Mouse (Mus musculus) liver, adult 2 months (tissue): Measurements from ENCODE around the gene Papola.

Experiments used
- CTCF ChIP-seq: fragments of 200-500 bp; IDR thresholded peaks from 2 replicates; pipeline ENCODE4 v1.5.1; 2011; ENCODE audit warnings: low read depth, low read length, control low read depth
- POLR2A ChIP-seq: fragments of 200-500 bp; IDR thresholded peaks from 2 replicates; pipeline ENCODE4 v1.6.1; 2011; ENCODE audit warnings: low read length, control low read depth; ENCODE audit not compliant: insufficient read depth; ENCODE audit errors: extremely low read depth

DNA sequence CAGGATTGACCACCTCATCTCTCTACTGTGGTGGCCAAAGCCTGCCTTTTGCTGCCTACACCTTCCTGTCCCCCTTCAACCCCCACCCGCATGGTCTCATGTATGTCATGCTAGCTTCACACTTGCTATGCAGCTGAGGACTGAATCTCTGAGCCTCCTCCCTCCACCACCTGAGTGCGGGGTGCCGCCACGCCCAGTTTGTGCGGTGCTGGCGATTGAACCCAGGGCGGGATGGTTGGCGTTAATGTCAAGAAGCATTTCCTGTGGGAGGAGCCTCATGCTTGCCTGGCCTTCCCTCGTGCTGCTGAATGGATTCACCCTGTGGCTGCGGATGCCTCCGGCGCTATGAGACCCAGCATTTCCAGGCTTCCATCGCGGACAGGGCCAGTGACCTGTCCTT, 85.2 kb downstream of the Papola start:
- TF ChIP-seq CTCF (no peak), POLR2A (no peak)
